Mouse (Mus musculus) heart, embryonic 15.5 days (tissue): ENCODE data around the gene Scgb2b17. TPM values are rescaled to one million over a fixed set of nuclear protein-coding genes. Genes with fewer than 3 reads are reported as not detected.
"Not testable (repeated sequence)": the region's sequence is repeated elsewhere in the genome, so short reads cannot be mapped to it uniquely, and the experiment has no call there.

ENCODE experiments used
- ATAC-seq: fragments of 200-750 bp; cut with Nextera tagmentation; replicated peaks from 2 replicates; pipeline ENCODE4 v1.8.0; 2017; ENCODE audit warnings: low read depth, moderate TSS enrichment; ENCODE audit not compliant: insufficient number of reproducible peaks, insufficient read depth, low FRiP score
- H3K27ac ChIP-seq: fragments of 300-500 bp; sonication (generic); 2 replicates; pipeline ENCODE4 v1.5.1; 2015; ENCODE audit warnings: mild to moderate bottlenecking, inconsistent platforms
- H3K27me3 ChIP-seq: fragments of 300-500 bp; sonication (generic); 2 replicates; pipeline ENCODE4 v1.6.1; 2015; ENCODE audit warnings: inconsistent platforms
- H3K36me3 ChIP-seq: fragments of 300-500 bp; sonication (generic); 2 replicates; pipeline ENCODE4 v1.6.1; 2015; ENCODE audit warnings: mild to moderate bottlenecking, inconsistent platforms
- H3K4me1 ChIP-seq: fragments of 300-500 bp; sonication (generic); replicated peaks from 2 replicates; pipeline ENCODE4 v1.6.1; 2015; ENCODE audit warnings: inconsistent platforms
- H3K4me2 ChIP-seq: fragments of 300-500 bp; sonication (generic); 2 replicates; pipeline ENCODE4 v1.6.1; 2015; ENCODE audit warnings: inconsistent platforms, mild to moderate bottlenecking, moderate library complexity
- H3K4me3 ChIP-seq: fragments of 300-500 bp; sonication (generic); 2 replicates; pipeline ENCODE4 v1.5.1; 2015; ENCODE audit warnings: mild to moderate bottlenecking, inconsistent platforms
- H3K9ac ChIP-seq: fragments of 300-500 bp; sonication (generic); 2 replicates; pipeline ENCODE4 v1.6.1; 2015; ENCODE audit warnings: mild to moderate bottlenecking, inconsistent platforms
- H3K9me3 ChIP-seq: fragments of 300-500 bp; sonication (generic); replicated peaks from 2 replicates; pipeline ENCODE4 v1.6.1; 2016; ENCODE audit warnings: inconsistent platforms
- polyA plus RNA-seq: library from polyadenylated mRNA; unstranded; fragments of >200 nt; fragmentation: Nextera tagmentation; extraction: Ambion mirVana; gene quantifications from 2 replicates; pipeline ENCODE4 v1.2.1, GENCODE M21; 2015

Gene Scgb2b17
- not detected in 2 replicates for polyA plus RNA-seq

DNA sequence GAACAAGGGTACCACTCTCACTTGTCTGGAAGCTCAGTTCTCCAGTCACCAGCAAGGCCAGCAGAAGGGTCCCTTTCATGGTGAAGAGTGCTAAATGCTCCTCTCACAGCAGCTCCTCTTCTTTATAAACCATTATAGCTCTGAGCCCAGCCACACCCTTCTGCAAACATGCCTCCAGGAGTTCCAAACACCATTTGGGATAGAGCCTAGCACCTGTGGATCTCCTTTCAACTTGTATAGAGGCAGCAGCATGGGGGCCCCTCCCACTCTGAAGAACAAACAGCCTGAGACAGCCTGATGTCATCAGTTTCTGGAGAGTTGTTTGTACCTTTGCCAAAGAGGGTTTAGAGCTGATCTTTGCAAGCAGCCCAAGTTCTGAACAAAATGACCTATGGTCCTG, at the start of gene Scgb2b17:
Scgb2b17 (minus strand) TSS at position 101 of the 400 bp plus-strand sequence.
- not testable (repeated sequence) for H3K27me3 ChIP-seq, ATAC-seq, H3K4me3 ChIP-seq

GRCm38 (mm10) chr7:33063149-33063548, 6.8 kb upstream of the Scgb2b17 start, which contains the start of gene Scgb1b17:
TSS of gene Scgb1b17 (plus strand) at chr7:33063449.
- not testable (repeated sequence) for H3K9ac ChIP-seq, H3K27me3 ChIP-seq, H3K36me3 ChIP-seq, H3K4me3 ChIP-seq, H3K27ac ChIP-seq, H3K9me3 ChIP-seq, ATAC-seq, H3K4me2 ChIP-seq, H3K4me1 ChIP-seq

More for the DNA sequence above, at the start of gene Scgb2b17:
- H3K4me1 ChIP-seq, H3K9ac ChIP-seq, H3K36me3 ChIP-seq, H3K27ac ChIP-seq, H3K9me3 ChIP-seq, H3K4me2 ChIP-seq: not testable (repeated sequence)

Other genes with a start within 250 kb of the Scgb2b17 start
- not detected in 2 replicates for gene Scgb2b15, start 226.9 kb downstream of the Scgb2b17 start, polyA plus RNA-seq
- gene Scgb1b15, start 220.0 kb downstream of the Scgb2b17 start, polyA plus RNA-seq: not detected in 2 replicates
- gene Scgb1b17, start 6.9 kb upstream of the Scgb2b17 start, polyA plus RNA-seq: not detected in 2 replicates
- gene Scgb2b18, start 117.3 kb upstream of the Scgb2b17 start, polyA plus RNA-seq: not detected in 2 replicates
- not detected in 2 replicates for gene Scgb1b18, start 129.0 kb upstream of the Scgb2b17 start, polyA plus RNA-seq
- not detected in 2 replicates for gene Scgb2b19, start 223.8 kb upstream of the Scgb2b17 start, polyA plus RNA-seq
- not detected in 2 replicates for gene Scgb1b19, start 230.7 kb upstream of the Scgb2b17 start, polyA plus RNA-seq